In the genomic region with DNA sequence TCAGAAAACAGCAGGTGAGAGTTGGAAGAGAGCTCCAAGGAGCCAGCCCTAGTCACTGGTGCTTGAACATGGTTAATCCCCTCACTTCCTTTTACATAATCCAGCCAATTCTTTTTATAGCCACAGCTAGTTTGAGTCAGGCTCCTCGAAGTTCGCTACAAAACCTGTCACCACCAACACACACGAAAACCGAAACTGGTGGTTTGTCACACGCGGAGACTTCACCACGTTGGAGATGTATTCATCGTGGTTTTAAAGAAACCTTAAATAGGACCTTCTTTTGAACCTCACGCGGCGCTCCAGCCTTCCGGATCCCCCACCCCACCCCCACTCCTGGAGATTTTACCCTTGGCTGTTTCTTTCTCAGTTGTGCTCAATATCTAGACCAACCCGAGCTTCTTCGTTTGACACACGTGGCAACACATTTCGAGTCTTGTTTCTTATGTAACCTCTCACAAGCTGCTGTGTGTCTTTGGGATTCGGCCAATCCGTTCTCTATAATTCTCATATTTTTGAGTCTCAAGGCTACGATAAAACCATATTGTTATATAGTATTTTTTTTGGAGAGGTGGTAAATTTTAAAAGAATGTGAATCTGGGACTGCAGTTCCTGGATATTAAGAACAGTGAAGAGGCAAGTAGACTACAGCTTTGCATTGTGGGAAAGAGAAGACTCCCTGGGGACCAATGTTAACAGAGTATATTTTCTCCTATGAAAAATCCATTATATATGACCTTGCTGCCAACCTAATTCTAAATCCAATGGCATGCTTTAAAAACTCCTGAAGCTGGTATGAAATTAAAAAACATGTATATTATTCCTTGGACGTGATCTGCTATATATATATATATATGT, we compare ENCODE assay signal across 8 mouse cellular contexts. TPM values are rescaled to one million over a fixed set of nuclear protein-coding genes. Genes with fewer than 3 reads are reported as not detected.
A peak's percentile ranks its signal among the peaks of the same experiment; 100 is the strongest.
DNase-seq lines count a peak whose midpoint lies in the region; ATAC-seq lines count a peak whose summit lies in the region.

No protein-coding gene starts in this region.

- H3K4me1 ChIP-seq in hindbrain, embryonic 15.5 days (replicated peaks) = no peaks in the 10 kb centered on the region
- no peaks in the 10 kb centered on the region for H3K4me1 ChIP-seq in midbrain, embryonic 15.5 days

- H3K4me2 ChIP-seq in hindbrain, embryonic 15.5 days = peak overlapping the region; percentile 44
- peak overlapping the region; percentile 42 for H3K4me2 ChIP-seq in midbrain, embryonic 15.5 days

- ATAC-seq in hindbrain, embryonic 15.5 days (ENCODE audit: low FRiP score, low read depth) = no peak
- no peak for ATAC-seq in midbrain, embryonic 15.5 days (replicated peaks)

- H3K27me3 ChIP-seq in hindbrain, embryonic 15.5 days = no peaks in the 10 kb centered on the region
- H3K27me3 ChIP-seq in midbrain, embryonic 15.5 days (replicated peaks) = no peaks in the 10 kb centered on the region

- H3K4me3 ChIP-seq in hindbrain, embryonic 15.5 days = 0 out of 2 replicates have a peak overlapping the region, but pooled peaks have one; percentile 13
- peak overlapping the region; percentile 13; the same call in 1 of the 2 replicates for H3K4me3 ChIP-seq in midbrain, embryonic 15.5 days

- H3K9ac ChIP-seq in hindbrain, embryonic 15.5 days = no peak overlapping the region
- H3K9ac ChIP-seq in midbrain, embryonic 15.5 days = no peak overlapping the region

- no peaks in the 10 kb centered on the region for H3K9me3 ChIP-seq in hindbrain, embryonic 15.5 days
- no peaks in the 10 kb centered on the region for H3K9me3 ChIP-seq in midbrain, embryonic 15.5 days

- no peaks in the 10 kb centered on the region for H3K36me3 ChIP-seq in hindbrain, embryonic 15.5 days
- H3K36me3 ChIP-seq in midbrain, embryonic 15.5 days (replicated peaks) = no peaks in the 10 kb centered on the region

- no peak overlapping the region for H3K27ac ChIP-seq in hindbrain, embryonic 15.5 days (replicated peaks)
- no peak overlapping the region for H3K27ac ChIP-seq in midbrain, embryonic 15.5 days

- DNase-seq in adrenal gland, adult (ENCODE audit: inconsistent age in 2 of 2, low spot score in 1 of 2) = peak; percentile 27 to 73
- no peak for DNase-seq in adrenal gland, adult 8-10 months
- DNase-seq in cerebellum, adult 11-12 months = peak; percentile 44
- DNase-seq in frontal cortex, postnatal 10 days (ENCODE audit: low spot score in 2 of 2) = peak; percentile 26 to 38
- DNase-seq in left cerebral cortex, adult 9 months (ENCODE audit: low spot score in 2 of 2) = peak; percentile 78
- peak; percentile 12 for DNase-seq in thymus, postnatal 14 days

- 44% methylated on average over 20 of the region's 20 CpGs for WGBS in hindbrain, embryonic 15.5 days
- WGBS in midbrain, embryonic 15.5 days = 32% methylated on average over 20 of the region's 20 CpGs

RNA-seq across cellular contexts. Expression of gene Zdhhc17, which starts 21.8 kb away (rescaled TPM):
- total RNA-seq in adrenal gland, adult 8-10 months (2022) = 10 to 100 TPM; 31.1 to 55.0 (median 45.0) TPM
- 49.9 and 50.9 TPM in 2 replicates for polyA plus RNA-seq in hindbrain, embryonic 15.5 days (2015; fragmentation: Nextera tagmentation; extraction: Ambion mirVana)
- polyA plus RNA-seq in midbrain, embryonic 15.5 days (2015; fragmentation: Nextera tagmentation; extraction: Ambion mirVana) = 57.4 and 64.0 TPM in 2 replicates
